Mouse (Mus musculus): ENCODE results near the gene Ank.

GRCm38 (mm10) chr15:27467081-27467491 is 609 bp downstream of the Ank start:
- TF ChIP-seq POLR2A (IDR thresholded peaks at IDR 0.05; ENCODE audit: borderline replicate concordance, insufficient read depth, low read length) (0 out of 2 replicates have a peak, but pooled peaks have one; percentile 9), CTCF (IDR thresholded peaks at IDR 0.05; ENCODE audit: borderline replicate concordance, insufficient read depth, low read depth, low read length) (no peak)
